Comparison of ENCODE assay signal across 8 mouse cellular contexts in genomic region chr12:86889103-86889644, GRCm38 (mm10). TPM values are rescaled to one million over a fixed set of nuclear protein-coding genes. Genes with fewer than 3 reads are reported as not detected.
A peak's percentile ranks its signal among the peaks of the same experiment; 100 is the strongest.
DNase-seq lines count a peak whose midpoint lies in the region; ATAC-seq and TF ChIP-seq lines count a peak whose summit lies in the region.

No protein-coding gene starts in this region.

- H3K4me2 ChIP-seq in heart, embryonic 13.5 days: peak overlapping the region; percentile 75
- H3K4me2 ChIP-seq in embryonic facial prominence, embryonic 13.5 days: peak overlapping the region; percentile 68
- H3K4me2 ChIP-seq in lung, embryonic 14.5 days: peak overlapping the region; percentile 71
- peak overlapping the region; percentile 55 for H3K4me2 ChIP-seq in stomach, postnatal 0 days (replicated peaks; ENCODE audit: low read depth)

- no peaks in the 10 kb centered on the region for H3K9me3 ChIP-seq in heart, embryonic 13.5 days
- H3K9me3 ChIP-seq in embryonic facial prominence, embryonic 13.5 days: no peaks in the 10 kb centered on the region
- no peaks in the 10 kb centered on the region for H3K9me3 ChIP-seq in lung, embryonic 14.5 days (ENCODE audit: low read depth, low read length)
- H3K9me3 ChIP-seq in stomach, postnatal 0 days (ENCODE audit: control insufficient read depth, low read length): no peaks in the 10 kb centered on the region

- H3K27ac ChIP-seq in heart, embryonic 13.5 days (replicated peaks): peak overlapping the region; percentile 100
- peak overlapping the region; percentile 99 for H3K27ac ChIP-seq in embryonic facial prominence, embryonic 13.5 days
- peak overlapping the region; percentile 99 for H3K27ac ChIP-seq in lung, embryonic 14.5 days (ENCODE audit: low read depth)
- H3K27ac ChIP-seq in stomach, postnatal 0 days (replicated peaks): peak overlapping the region; percentile 99

- peak overlapping the region; percentile 47 for H3K4me3 ChIP-seq in heart, embryonic 13.5 days
- peak overlapping the region; percentile 37 for H3K4me3 ChIP-seq in embryonic facial prominence, embryonic 13.5 days
- H3K4me3 ChIP-seq in lung, embryonic 14.5 days (ENCODE audit: low read depth, low read length): peak overlapping the region; percentile 25; the same call in 1 of the 2 replicates
- peak overlapping the region; percentile 24; the same call in 1 of the 2 replicates for H3K4me3 ChIP-seq in stomach, postnatal 0 days (ENCODE audit: low read depth, low read length)

- TF ChIP-seq EP300 in stomach, postnatal 0 days (optimal IDR thresholded peaks at IDR 0.05): no peak

- no peak for TF ChIP-seq CTCF in lung, embryonic 14.5 days (IDR thresholded peaks at IDR 0.05; ENCODE audit: low read depth)
- no peak for TF ChIP-seq CTCF in stomach, postnatal 0 days (IDR thresholded peaks at IDR 0.05; ENCODE audit: low read depth)

- H3K27me3 ChIP-seq in heart, embryonic 13.5 days (replicated peaks): no peaks in the 10 kb centered on the region
- no peaks in the 10 kb centered on the region for H3K27me3 ChIP-seq in embryonic facial prominence, embryonic 13.5 days
- no peaks in the 10 kb centered on the region for H3K27me3 ChIP-seq in lung, embryonic 14.5 days (ENCODE audit: insufficient read depth, low read length)
- H3K27me3 ChIP-seq in stomach, postnatal 0 days (ENCODE audit: control insufficient read depth, insufficient read depth, low read length): no peaks in the 10 kb centered on the region

- 13% methylated on average over 7 of the region's 7 CpGs for WGBS in heart, embryonic 13.5 days
- 12% methylated on average over 7 of the region's 7 CpGs for WGBS in embryonic facial prominence, embryonic 13.5 days
- 11% methylated on average over 7 of the region's 7 CpGs for WGBS in lung, embryonic 14.5 days
- WGBS in stomach, postnatal 0 days: 13% methylated on average over 7 of the region's 7 CpGs

- no peak for DNase-seq in heart, postnatal 4 days
- peak; percentile 78 for DNase-seq in kidney, adult 11 months
- DNase-seq in lung, embryonic 14.5 days: peak; percentile 89
- peak; percentile 75 for DNase-seq in stomach, postnatal 0 days (ENCODE audit: low spot score)
- DNase-seq in urinary bladder, postnatal 14 days (ENCODE audit: low spot score): no peak
- DNase-seq in urinary bladder, postnatal 4 days (ENCODE audit: low spot score in 2 of 2): no peak

- no peaks in the 10 kb centered on the region for H3K36me3 ChIP-seq in heart, embryonic 13.5 days
- no peaks in the 10 kb centered on the region for H3K36me3 ChIP-seq in embryonic facial prominence, embryonic 13.5 days
- no peaks in the 10 kb centered on the region for H3K36me3 ChIP-seq in lung, embryonic 14.5 days (ENCODE audit: insufficient read depth)
- no peaks in the 10 kb centered on the region for H3K36me3 ChIP-seq in stomach, postnatal 0 days (ENCODE audit: control insufficient read depth, insufficient read depth, low read length)

- no peak for ATAC-seq in heart, embryonic 13.5 days (ENCODE audit: extremely low read depth, insufficient number of reproducible peaks, low FRiP score, low TSS enrichment)
- no peak for ATAC-seq in embryonic facial prominence, embryonic 13.5 days (ENCODE audit: insufficient number of reproducible peaks, insufficient read depth, low FRiP score, low TSS enrichment, low read depth)
- ATAC-seq in lung, embryonic 14.5 days (ENCODE audit: insufficient read depth): no peak
- peak; percentile 35; the same call in 1 of the 2 replicates for ATAC-seq in stomach, postnatal 0 days (ENCODE audit: low FRiP score, low TSS enrichment)

- H3K4me1 ChIP-seq in heart, embryonic 13.5 days: peaks cover 91% of the 10 kb centered on the region
- H3K4me1 ChIP-seq in embryonic facial prominence, embryonic 13.5 days: peaks cover 89% of the 10 kb centered on the region
- peaks cover 69% of the 10 kb centered on the region for H3K4me1 ChIP-seq in lung, embryonic 14.5 days (ENCODE audit: insufficient read depth)
- peaks cover 23% of the 10 kb centered on the region for H3K4me1 ChIP-seq in stomach, postnatal 0 days (replicated peaks; ENCODE audit: control insufficient read depth, insufficient read depth)

- H3K9ac ChIP-seq in heart, embryonic 13.5 days: peak overlapping the region; percentile 85
- H3K9ac ChIP-seq in embryonic facial prominence, embryonic 13.5 days: 0 out of 2 replicates have a peak overlapping the region, but pooled peaks have one; percentile 69
- peak overlapping the region; percentile 57; the same call in 1 of the 2 replicates for H3K9ac ChIP-seq in lung, embryonic 14.5 days
- H3K9ac ChIP-seq in stomach, postnatal 0 days (ENCODE audit: low read length): peak overlapping the region; percentile 69

RNA-seq across cellular contexts. Expression of gene Irf2bpl, which starts 4.6 kb away (rescaled TPM):
- 32.7 and 34.1 TPM in 2 replicates for polyA plus RNA-seq in heart, embryonic 13.5 days (2015; fragmentation: Nextera tagmentation; extraction: Ambion mirVana)
- total RNA-seq in heart, postnatal 4 days (2021): 10 to 100 TPM; 85.8 to 86.2 TPM
- polyA plus RNA-seq in embryonic facial prominence, embryonic 13.5 days (2015; fragmentation: Nextera tagmentation; extraction: Ambion mirVana): 36.5 and 37.7 TPM in 2 replicates
- polyA plus RNA-seq in lung, embryonic 14.5 days (2014; fragmentation: Nextera tagmentation; extraction: Ambion mirVana): 44.6 and 44.8 TPM in 2 replicates
- 19.1 and 19.8 TPM in 2 replicates for polyA plus RNA-seq in stomach, postnatal 0 days (2015; fragmentation: Nextera tagmentation; extraction: Ambion mirVana)

RNA-seq across cellular contexts. Expression of gene Cipc, which starts 57.7 kb away (rescaled TPM):
- 18.4 and 21.3 TPM in 2 replicates for polyA plus RNA-seq in heart, embryonic 13.5 days (2015; fragmentation: Nextera tagmentation; extraction: Ambion mirVana)
- 10 to 100 TPM; 34.1 to 39.3 TPM for total RNA-seq in heart, postnatal 4 days (2021)
- polyA plus RNA-seq in embryonic facial prominence, embryonic 13.5 days (2015; fragmentation: Nextera tagmentation; extraction: Ambion mirVana): 24.3 TPM in 2 replicates
- 22.4 and 24.3 TPM in 2 replicates for polyA plus RNA-seq in lung, embryonic 14.5 days (2014; fragmentation: Nextera tagmentation; extraction: Ambion mirVana)
- 10.1 and 10.8 TPM in 2 replicates for polyA plus RNA-seq in stomach, postnatal 0 days (2015; fragmentation: Nextera tagmentation; extraction: Ambion mirVana)

Comparison
In these comparisons a context has a peak if more than half of its experiments do, and no peak if none do; other contexts are left out.
1. DNase-seq: peak in kidney, adult 11 months (single experiment), lung, embryonic 14.5 days (single experiment) and stomach, postnatal 0 days (single experiment); none in heart, postnatal 4 days (single experiment), urinary bladder, postnatal 14 days (single experiment) and urinary bladder, postnatal 4 days (0 of 2).
2. Peak in every context shown above with its lines, with median percentiles within 50 percentile points of each other: H3K27ac ChIP-seq, H3K4me2 ChIP-seq, H3K4me3 ChIP-seq and H3K9ac ChIP-seq.